12 mouse cellular contexts compared by ENCODE assay signal in genomic region chr11:96342576-96342930, GRCm38 (mm10). TPM values are rescaled to one million over a fixed set of nuclear protein-coding genes. Genes with fewer than 3 reads are reported as not detected.
DNase-seq lines count a peak whose midpoint lies in the region; ATAC-seq lines count a peak whose summit lies in the region.
"Had no signal": no experiment of that assay in that cellular context is flagged by ENCODE, and none has a peak within 500 bp of the region (broad histone marks: within the 10 kb centered on the region; RNA-seq: fewer than 3 reads in every experiment).

No protein-coding gene starts in this region.

- peak overlapping the region; percentile 100 for H3K27ac ChIP-seq in kidney, embryonic 14.5 days (ENCODE audit: low read depth, low read length)
- H3K27ac ChIP-seq in hindbrain, embryonic 13.5 days, result peak overlapping the region; percentile 100
- H3K27ac ChIP-seq in neural tube, embryonic 12.5 days, result peak overlapping the region; percentile 100
- H3K27ac ChIP-seq in forebrain, embryonic 14.5 days (ENCODE audit: low read depth, low read length), result no peak overlapping the region
- H3K27ac ChIP-seq: layer of hippocampus, adult 2 months; midbrain, embryonic 12.5 days had no signal

- 10% methylated on average over 4 of the region's 4 CpGs for WGBS in kidney, embryonic 14.5 days
- WGBS in hindbrain, embryonic 13.5 days, result under 1% methylated on average over 4 of the region's 4 CpGs
- 3% methylated on average over 4 of the region's 4 CpGs for whole genome bisulfite sequencing in neural tube, embryonic 12.5 days
- 1% methylated on average over 4 of the region's 4 CpGs for WGBS in forebrain, embryonic 14.5 days

- H3K4me1 ChIP-seq in kidney, embryonic 14.5 days (ENCODE audit: control insufficient read depth, insufficient read depth, low read length), result peaks cover 85% of the 10 kb centered on the region
- H3K4me1 ChIP-seq in hindbrain, embryonic 13.5 days (replicated peaks), result peaks cover 67% of the 10 kb centered on the region
- peaks cover 86% of the 10 kb centered on the region for H3K4me1 ChIP-seq in neural tube, embryonic 12.5 days
- H3K4me1 ChIP-seq in forebrain, embryonic 14.5 days (ENCODE audit: control insufficient read depth, insufficient read depth, low read length), result no peaks in the 10 kb centered on the region

- H3K27me3 ChIP-seq in kidney, embryonic 14.5 days (ENCODE audit: control insufficient read depth, insufficient read depth, low read length), result no peaks in the 10 kb centered on the region
- peaks cover 73% of the 10 kb centered on the region for H3K27me3 ChIP-seq in hindbrain, embryonic 13.5 days
- no peaks in the 10 kb centered on the region for H3K27me3 ChIP-seq in neural tube, embryonic 12.5 days (replicated peaks)
- H3K27me3 ChIP-seq in forebrain, embryonic 14.5 days (replicated peaks; ENCODE audit: control insufficient read depth, insufficient read depth, low read length), result peaks cover 96% of the 10 kb centered on the region

- H3K4me3 ChIP-seq in kidney, embryonic 14.5 days (ENCODE audit: low read length), result peak overlapping the region; percentile 37
- H3K4me3 ChIP-seq in hindbrain, embryonic 13.5 days, result peak overlapping the region; percentile 57
- peak overlapping the region; percentile 59 for H3K4me3 ChIP-seq in neural tube, embryonic 12.5 days
- no peak overlapping the region for H3K4me3 ChIP-seq in forebrain, embryonic 14.5 days (ENCODE audit: low read depth, low read length)
- H3K4me3 ChIP-seq: layer of hippocampus, adult 2 months; midbrain, embryonic 12.5 days had no signal

- H3K9ac ChIP-seq in kidney, embryonic 14.5 days (ENCODE audit: low read depth, low read length), result peak overlapping the region; percentile 77; the same call in 1 of the 2 replicates
- H3K9ac ChIP-seq in hindbrain, embryonic 13.5 days, result peak overlapping the region; percentile 99
- peak overlapping the region; percentile 100 for H3K9ac ChIP-seq in neural tube, embryonic 12.5 days
- no peak overlapping the region for H3K9ac ChIP-seq in forebrain, embryonic 14.5 days (ENCODE audit: low read length)
- H3K9ac ChIP-seq: midbrain, embryonic 12.5 days had no signal

- H3K4me2 ChIP-seq in kidney, embryonic 14.5 days (replicated peaks; ENCODE audit: low read depth, low read length), result peak overlapping the region; percentile 73
- H3K4me2 ChIP-seq in hindbrain, embryonic 13.5 days, result peak overlapping the region; percentile 83
- peak overlapping the region; percentile 100 for H3K4me2 ChIP-seq in neural tube, embryonic 12.5 days (replicated peaks)
- H3K4me2 ChIP-seq in forebrain, embryonic 14.5 days (ENCODE audit: low read length), result no peak overlapping the region
- H3K4me2 ChIP-seq: midbrain, embryonic 12.5 days had no signal

- no peak for ATAC-seq in kidney, embryonic 14.5 days (ENCODE audit: low FRiP score, low TSS enrichment)
- no peak for ATAC-seq in hindbrain, embryonic 13.5 days (ENCODE audit: low FRiP score)
- ATAC-seq in neural tube, embryonic 12.5 days (ENCODE audit: low FRiP score, low read depth), result no peak
- no peak for ATAC-seq in forebrain, embryonic 14.5 days

- peaks cover 43% of the 10 kb centered on the region for H3K36me3 ChIP-seq in kidney, embryonic 14.5 days (ENCODE audit: control insufficient read depth, insufficient read depth, low read length)
- H3K36me3 ChIP-seq in hindbrain, embryonic 13.5 days, result peaks cover 13% of the 10 kb centered on the region
- H3K36me3 ChIP-seq in neural tube, embryonic 12.5 days, result peaks cover 33% of the 10 kb centered on the region
- no peaks in the 10 kb centered on the region for H3K36me3 ChIP-seq in forebrain, embryonic 14.5 days (ENCODE audit: control insufficient read depth, insufficient read depth, low read length)
- H3K36me3 ChIP-seq: midbrain, embryonic 12.5 days had no signal

- H3K9me3 ChIP-seq in kidney, embryonic 14.5 days (ENCODE audit: control insufficient read depth, low read length), result no peaks in the 10 kb centered on the region
- no peaks in the 10 kb centered on the region for H3K9me3 ChIP-seq in hindbrain, embryonic 13.5 days
- no peaks in the 10 kb centered on the region for H3K9me3 ChIP-seq in neural tube, embryonic 12.5 days
- H3K9me3 ChIP-seq in forebrain, embryonic 14.5 days (replicated peaks; ENCODE audit: control insufficient read depth, low read length), result no peaks in the 10 kb centered on the region
- H3K9me3 ChIP-seq: midbrain, embryonic 12.5 days had no signal

- peak; percentile 20 to 36 for DNase-seq in adrenal gland, adult 18-20 months (ENCODE audit: low spot score in 2 of 2)
- DNase-seq in adrenal gland, postnatal 4 days (ENCODE audit: low spot score in 2 of 2), result no peak
- DNase-seq in kidney, adult 9 months, result no peak
- no peak for DNase-seq in forebrain, embryonic 14.5 days (ENCODE audit: low spot score)
- DNase-seq in cerebellum, adult 18-20 months, result no peak
- DNase-seq: gastrocnemius, postnatal 14 days had no signal

RNA-seq across cellular contexts. Expression of gene Hoxb2, which starts 7.8 kb away (rescaled TPM):
- total RNA-seq in adrenal gland, adult 18-20 months (2021), result 10 to 100 TPM; 17.1 to 21.5 TPM
- 10 to 100 TPM; 21.0 to 26.0 TPM for total RNA-seq in adrenal gland, postnatal 4 days (2021)
- 49.9 and 67.2 TPM in 2 replicates for polyA plus RNA-seq in kidney, embryonic 14.5 days (2014; fragmentation: Nextera tagmentation; extraction: Ambion mirVana)
- polyA plus RNA-seq in hindbrain, embryonic 13.5 days (2015; fragmentation: Nextera tagmentation; extraction: Ambion mirVana), result 38.6 and 47.2 TPM in 2 replicates
- 109 and 119 TPM in 2 replicates for polyA plus RNA-seq in neural tube, embryonic 12.5 days (2016; fragmentation: Nextera tagmentation; extraction: Ambion mirVana)
- not detected in 2 replicates for polyA plus RNA-seq in forebrain, embryonic 14.5 days (2014; fragmentation: Nextera tagmentation; extraction: Ambion mirVana)
- total RNA-seq: layer of hippocampus, adult 2 months had no signal

RNA-seq across cellular contexts. Expression of gene Hoxb3, which starts 19.4 kb away (rescaled TPM):
- 10 to 100 TPM; 17.2 to 20.7 TPM for total RNA-seq in adrenal gland, adult 18-20 months (2021)
- 10 to 100 TPM; 40.5 to 44.5 TPM for total RNA-seq in adrenal gland, postnatal 4 days (2021)
- polyA plus RNA-seq in kidney, embryonic 14.5 days (2014; fragmentation: Nextera tagmentation; extraction: Ambion mirVana), result 8.2 and 8.6 TPM in 2 replicates
- 11.9 and 14.5 TPM in 2 replicates for polyA plus RNA-seq in hindbrain, embryonic 13.5 days (2015; fragmentation: Nextera tagmentation; extraction: Ambion mirVana)
- polyA plus RNA-seq in neural tube, embryonic 12.5 days (2016; fragmentation: Nextera tagmentation; extraction: Ambion mirVana), result 21.2 and 26.5 TPM in 2 replicates
- not detected in 2 replicates for polyA plus RNA-seq in forebrain, embryonic 14.5 days (2014; fragmentation: Nextera tagmentation; extraction: Ambion mirVana)
- total RNA-seq: layer of hippocampus, adult 2 months had no signal
- polyA plus RNA-seq: midbrain, embryonic 12.5 days had no signal

RNA-seq across cellular contexts. Expression of gene Hoxb1, which starts 23.0 kb away (rescaled TPM):
- total RNA-seq in adrenal gland, adult 18-20 months (2021), result not detected
- not detected for total RNA-seq in adrenal gland, postnatal 4 days (2021)
- polyA plus RNA-seq in kidney, embryonic 14.5 days (2014; fragmentation: Nextera tagmentation; extraction: Ambion mirVana), result 0.27 and 0.37 TPM in 2 replicates
- polyA plus RNA-seq in hindbrain, embryonic 13.5 days (2015; fragmentation: Nextera tagmentation; extraction: Ambion mirVana), result 0.30 and 0.74 TPM in 2 replicates
- 8.1 and 8.8 TPM in 2 replicates for polyA plus RNA-seq in neural tube, embryonic 12.5 days (2016; fragmentation: Nextera tagmentation; extraction: Ambion mirVana)
- polyA plus RNA-seq in forebrain, embryonic 14.5 days (2014; fragmentation: Nextera tagmentation; extraction: Ambion mirVana), result not detected in 2 replicates
- total RNA-seq: gastrocnemius, postnatal 14 days; layer of hippocampus, adult 2 months; liver, adult 2 months had no signal
- polyA plus RNA-seq: liver, adult 2 months; midbrain, embryonic 12.5 days had no signal

RNA-seq across cellular contexts. Expression of gene Hoxb4, which starts 24.5 kb away (rescaled TPM):
- total RNA-seq in adrenal gland, adult 18-20 months (2021), result 10 to 100 TPM; 16.3 to 22.1 TPM
- 10 to 100 TPM; 19.8 to 22.0 TPM for total RNA-seq in adrenal gland, postnatal 4 days (2021)
- polyA plus RNA-seq in kidney, embryonic 14.5 days (2014; fragmentation: Nextera tagmentation; extraction: Ambion mirVana), result 4.2 and 8.6 TPM in 2 replicates
- 9.5 and 11.3 TPM in 2 replicates for polyA plus RNA-seq in hindbrain, embryonic 13.5 days (2015; fragmentation: Nextera tagmentation; extraction: Ambion mirVana)
- 10.2 and 15.1 TPM in 2 replicates for polyA plus RNA-seq in neural tube, embryonic 12.5 days (2016; fragmentation: Nextera tagmentation; extraction: Ambion mirVana)
- not detected in 2 replicates for polyA plus RNA-seq in forebrain, embryonic 14.5 days (2014; fragmentation: Nextera tagmentation; extraction: Ambion mirVana)
- total RNA-seq: layer of hippocampus, adult 2 months had no signal
- polyA plus RNA-seq: midbrain, embryonic 12.5 days had no signal

RNA-seq across cellular contexts. Expression of gene Hoxb5, which starts 39.4 kb away (rescaled TPM):
- 10 to 100 TPM; 11.6 to 27.3 TPM for total RNA-seq in adrenal gland, adult 18-20 months (2021)
- total RNA-seq in adrenal gland, postnatal 4 days (2021), result 10 to 100 TPM; 26.5 to 27.8 TPM
- polyA plus RNA-seq in kidney, embryonic 14.5 days (2014; fragmentation: Nextera tagmentation; extraction: Ambion mirVana), result 22.1 and 24.3 TPM in 2 replicates
- 196 and 216 TPM in 2 replicates for polyA plus RNA-seq in hindbrain, embryonic 13.5 days (2015; fragmentation: Nextera tagmentation; extraction: Ambion mirVana)
- 79.2 and 94.7 TPM in 2 replicates for polyA plus RNA-seq in neural tube, embryonic 12.5 days (2016; fragmentation: Nextera tagmentation; extraction: Ambion mirVana)
- 0.15 TPM in 1 of 2 replicates, not detected in the other for polyA plus RNA-seq in forebrain, embryonic 14.5 days (2014; fragmentation: Nextera tagmentation; extraction: Ambion mirVana)
- total RNA-seq: layer of hippocampus, adult 2 months had no signal
- polyA plus RNA-seq: midbrain, embryonic 12.5 days had no signal

Comparison
In these comparisons a context has a peak if more than half of its experiments do, and no peak if none do; other contexts are left out.
1. DNase-seq: peak in adrenal gland, adult 18-20 months (2 of 2); none in adrenal gland, postnatal 4 days (0 of 2), kidney, adult 9 months (single experiment), forebrain, embryonic 14.5 days (single experiment) and cerebellum, adult 18-20 months (0 of 2).
2. RNA of gene Hoxb2, which starts 7.8 kb away (polyA plus RNA-seq): 109 to 119 TPM in neural tube, embryonic 12.5 days, 49.9 to 67.2 TPM in kidney, embryonic 14.5 days and 38.6 to 47.2 TPM in hindbrain, embryonic 13.5 days; not detected in forebrain, embryonic 14.5 days; every median in the first group is over 10 times any median in the second.